Mouse (Mus musculus): ENCODE results near the gene Tgif2. TPM values are rescaled to one million over a fixed set of nuclear protein-coding genes. Genes with fewer than 3 reads are reported as not detected.
"Not testable (repeated sequence)": the region's sequence is repeated elsewhere in the genome, so short reads cannot be mapped to it uniquely, and the experiment has no call there.

Tgif2 gene
- polyA plus RNA-seq, 1 experiment, result 19.6 TPM

GRCm38 (mm10) chr2:156814893-156815292 lies 24.9 kb upstream of the Tgif2 start:
- Histone ChIP-seq H3K27me3 (ENCODE audit: control insufficient read depth, insufficient read depth, insufficient read length) (peaks cover 21% of the 10 kb centered on the region), H3K4me3 (ENCODE audit: insufficient read depth, poor library complexity, severe bottlenecking) (no peak overlapping the region), H3K79me3 (ENCODE audit: low read depth) (no peaks in the 10 kb centered on the region), H3K79me2 (ENCODE audit: control insufficient read depth, insufficient read depth) (no peaks in the 10 kb centered on the region), H3K36me3 (ENCODE audit: control insufficient read depth, insufficient read depth) (no peaks in the 10 kb centered on the region), H3ac (ENCODE audit: control insufficient read depth, insufficient read length, low read depth) (no peak overlapping the region)
- TF ChIP-seq MAX (IDR thresholded peaks at IDR 0.05), result no peak
- TF ChIP-seq CEBPB (IDR thresholded peaks at IDR 0.05; ENCODE audit: low read depth), result no peak

- no peaks in the 10 kb centered on the region for H3K79me2 ChIP-seq (ENCODE audit: control insufficient read depth, insufficient read depth)
- no peak overlapping the region for H3ac ChIP-seq (ENCODE audit: control insufficient read depth, insufficient read length, low read depth)
- no peaks in the 10 kb centered on the region for H3K36me3 ChIP-seq (ENCODE audit: control insufficient read depth, insufficient read depth)
- no peaks in the 10 kb centered on the region for H3K79me3 ChIP-seq (ENCODE audit: low read depth)
- no peak overlapping the region for H3K4me3 ChIP-seq (ENCODE audit: insufficient read depth, poor library complexity, severe bottlenecking)
- no peak for TF ChIP-seq MAX (IDR thresholded peaks at IDR 0.05)
- H3K27me3 ChIP-seq (ENCODE audit: control insufficient read depth, insufficient read depth, insufficient read length), result peaks cover 26% of the 10 kb centered on the region
Measured at GRCm38 (mm10) chr2:156815412-156815811, 24.4 kb upstream of the Tgif2 start.

- Histone ChIP-seq H3K4me3 (ENCODE audit: insufficient read depth, poor library complexity, severe bottlenecking) (no peak overlapping the region), H3K27me3 (ENCODE audit: control insufficient read depth, insufficient read depth, insufficient read length) (peaks cover 28% of the 10 kb centered on the region), H3K79me2 (ENCODE audit: control insufficient read depth, insufficient read depth) (no peaks in the 10 kb centered on the region), H3ac (ENCODE audit: control insufficient read depth, insufficient read length, low read depth) (no peak overlapping the region), H3K79me3 (ENCODE audit: low read depth) (no peaks in the 10 kb centered on the region), H3K36me3 (ENCODE audit: control insufficient read depth, insufficient read depth) (no peaks in the 10 kb centered on the region)
- TF ChIP-seq MYOG (IDR thresholded peaks at IDR 0.05; ENCODE audit: control insufficient read depth, extremely low read depth, insufficient read length) (no peak), CEBPB (IDR thresholded peaks at IDR 0.05; ENCODE audit: low read depth) (no peak), FOSL1 (IDR thresholded peaks at IDR 0.05; ENCODE audit: insufficient read depth, low read length, poor library complexity, severe bottlenecking) (no peak), MAX (IDR thresholded peaks at IDR 0.05) (no peak), USF1 (IDR thresholded peaks at IDR 0.05; ENCODE audit: low read depth) (no peak), MYOD1 (IDR thresholded peaks at IDR 0.05; ENCODE audit: control insufficient read depth, insufficient read length, low read depth) (no peak), CTCF (IDR thresholded peaks at IDR 0.05; ENCODE audit: control insufficient read depth, insufficient read depth, insufficient read length) (no peak)
Measured at GRCm38 (mm10) chr2:156816116-156816515, 23.7 kb upstream of the Tgif2 start.

DNA sequence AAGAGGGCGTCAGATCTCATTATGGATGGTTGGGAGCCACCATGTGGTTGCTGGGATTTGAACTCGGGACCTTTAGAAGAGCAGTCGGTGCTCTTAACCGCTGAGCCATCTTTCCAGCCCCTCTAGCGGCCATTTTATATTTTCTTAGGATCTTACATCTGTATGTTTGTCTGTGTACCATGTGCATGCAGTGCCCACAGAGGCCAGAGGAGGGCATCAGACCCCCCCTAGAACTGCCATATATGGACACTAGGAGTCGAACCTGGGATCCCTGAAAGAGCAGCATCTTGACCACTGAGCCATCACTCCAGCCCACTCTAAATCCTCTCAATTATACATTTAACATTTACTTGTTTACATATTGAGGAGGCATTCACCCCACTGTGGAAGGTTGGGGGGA lies 14.7 kb upstream of the Tgif2 start:
- not testable (repeated sequence) for H3K36me3 ChIP-seq (ENCODE audit: control insufficient read depth, insufficient read depth); H3K79me2 ChIP-seq (ENCODE audit: control insufficient read depth, insufficient read depth); H3ac ChIP-seq (ENCODE audit: control insufficient read depth, insufficient read length, low read depth); H3K4me3 ChIP-seq (ENCODE audit: insufficient read depth, poor library complexity, severe bottlenecking); H3K79me3 ChIP-seq (ENCODE audit: low read depth); H3K27me3 ChIP-seq (ENCODE audit: control insufficient read depth, insufficient read depth, insufficient read length)

- no peak for TF ChIP-seq MAX (IDR thresholded peaks at IDR 0.05)
- no peak for TF ChIP-seq MYOD1 (IDR thresholded peaks at IDR 0.05; ENCODE audit: control insufficient read depth, insufficient read length, low read depth)
- TF ChIP-seq MYOG (IDR thresholded peaks at IDR 0.05; ENCODE audit: control insufficient read depth, extremely low read depth, insufficient read length), result no peak
- no peak for TF ChIP-seq USF1 (IDR thresholded peaks at IDR 0.05; ENCODE audit: low read depth)
- no peak for TF ChIP-seq CTCF (IDR thresholded peaks at IDR 0.05; ENCODE audit: control insufficient read depth, insufficient read depth, insufficient read length)
- TF ChIP-seq FOSL1 (IDR thresholded peaks at IDR 0.05; ENCODE audit: insufficient read depth, low read length, poor library complexity, severe bottlenecking), result no peak
- Histone ChIP-seq H3K79me2 (ENCODE audit: control insufficient read depth, insufficient read depth) (no peaks in the 10 kb centered on the region), H3K36me3 (ENCODE audit: control insufficient read depth, insufficient read depth) (no peaks in the 10 kb centered on the region), H3K27me3 (ENCODE audit: control insufficient read depth, insufficient read depth, insufficient read length) (no peaks in the 10 kb centered on the region), H3ac (ENCODE audit: control insufficient read depth, insufficient read length, low read depth) (no peak overlapping the region), H3K4me3 (ENCODE audit: insufficient read depth, poor library complexity, severe bottlenecking) (no peak overlapping the region), H3K79me3 (ENCODE audit: low read depth) (no peaks in the 10 kb centered on the region)
Measured at GRCm38 (mm10) chr2:156834336-156834735, 5.5 kb upstream of the Tgif2 start.

- Histone ChIP-seq H3K79me2 (ENCODE audit: control insufficient read depth, insufficient read depth) (peaks cover 28% of the 10 kb centered on the region), H3K36me3 (ENCODE audit: control insufficient read depth, insufficient read depth) (no peaks in the 10 kb centered on the region)
Measured at GRCm38 (mm10) chr2:156838839-156839238, 968 bp upstream of the Tgif2 start.

More at GRCm38 (mm10) chr2:156838839-156839238, 968 bp upstream of the Tgif2 start:
- Histone ChIP-seq H3ac (ENCODE audit: control insufficient read depth, insufficient read length, low read depth) (no peak overlapping the region), H3K4me3 (ENCODE audit: insufficient read depth, poor library complexity, severe bottlenecking) (no peak overlapping the region), H3K79me3 (ENCODE audit: low read depth) (peaks cover 11% of the 10 kb centered on the region), H3K27me3 (ENCODE audit: control insufficient read depth, insufficient read depth, insufficient read length) (no peaks in the 10 kb centered on the region)
- no peak for TF ChIP-seq USF1 (IDR thresholded peaks at IDR 0.05; ENCODE audit: low read depth)
- TF ChIP-seq MYOG (IDR thresholded peaks at IDR 0.05; ENCODE audit: control insufficient read depth, extremely low read depth, insufficient read length), result no peak
- TF ChIP-seq MYOD1 (IDR thresholded peaks at IDR 0.05; ENCODE audit: control insufficient read depth, insufficient read length, low read depth), result no peak
- TF ChIP-seq MAX (IDR thresholded peaks at IDR 0.05), result no peak
- TF ChIP-seq FOSL1 (IDR thresholded peaks at IDR 0.05; ENCODE audit: insufficient read depth, low read length, poor library complexity, severe bottlenecking), result no peak
- no peak for TF ChIP-seq CTCF (IDR thresholded peaks at IDR 0.05; ENCODE audit: control insufficient read depth, insufficient read depth, insufficient read length)
- no peak for TF ChIP-seq CEBPB (IDR thresholded peaks at IDR 0.05; ENCODE audit: low read depth)
